Mouse (Mus musculus): Measurements from ENCODE around the gene Ranbp3. TPM values are rescaled to one million over a fixed set of nuclear protein-coding genes. Genes with fewer than 3 reads are reported as not detected.

The Ranbp3 gene
- total RNA-seq, 2 experiments from 2014 or later = 34.3 to 72.8 TPM

DNA sequence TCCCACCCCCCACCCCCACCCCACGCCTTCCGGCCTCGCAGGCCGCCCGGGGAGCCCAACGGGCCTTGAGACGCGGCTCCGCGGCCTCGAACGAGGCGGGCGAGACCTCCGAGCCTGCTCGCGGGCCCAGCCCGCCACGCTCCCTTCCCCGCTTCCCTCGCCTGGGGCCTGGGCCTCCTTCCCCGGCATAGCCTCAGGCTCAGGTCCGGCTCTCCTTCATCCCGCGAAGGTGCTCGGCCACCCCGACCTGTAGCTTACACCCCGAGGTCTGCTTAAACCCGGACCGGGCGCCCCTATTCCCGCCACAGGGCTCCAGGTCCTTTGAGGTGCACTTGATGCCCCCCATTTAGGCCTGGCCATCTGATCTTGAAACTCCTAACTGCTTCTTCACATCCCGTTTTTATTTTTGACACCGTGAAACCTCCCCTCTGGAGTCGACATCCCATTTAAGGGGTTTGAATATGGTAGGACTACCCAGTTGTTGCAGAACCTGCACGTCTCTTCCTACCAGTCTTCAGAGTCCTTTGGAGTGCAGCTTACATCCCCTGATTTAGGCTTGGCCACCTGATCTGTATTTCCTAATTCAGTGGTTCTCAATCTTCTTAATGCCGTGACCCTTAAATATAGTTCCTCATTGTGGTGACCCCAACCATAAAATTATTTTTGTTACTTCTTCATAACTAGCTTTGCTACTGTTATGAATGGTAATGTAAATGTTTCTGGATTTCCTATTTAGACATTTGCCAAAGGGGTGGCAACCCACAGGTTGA, 738 bp downstream of the Ranbp3 start:
- ATAC-seq (replicated peaks; ENCODE audit: poor library complexity) = peak; percentile 10; the same call in 1 of the 2 replicates

DNA sequence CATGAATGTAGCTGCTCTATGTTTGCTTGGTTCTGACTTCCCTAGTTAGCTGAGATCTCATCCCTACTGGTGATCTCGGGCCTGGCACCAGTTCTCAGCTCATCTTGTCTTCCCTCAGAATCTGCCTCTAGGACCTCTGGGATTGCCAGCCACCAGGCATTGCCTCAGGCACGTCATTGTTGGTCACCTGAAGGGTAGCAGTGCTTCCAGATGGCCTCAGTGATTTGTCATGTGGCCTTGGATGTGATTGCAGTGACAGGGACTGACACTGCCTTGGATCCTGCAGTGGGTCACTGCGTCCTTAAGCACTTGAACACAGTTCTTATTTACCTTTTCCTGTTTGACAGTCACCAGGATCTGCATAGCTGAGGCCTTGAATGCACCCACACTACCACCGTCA, 8.7 kb downstream of the Ranbp3 start:
- ATAC-seq (replicated peaks; ENCODE audit: poor library complexity) = no peak

DNA sequence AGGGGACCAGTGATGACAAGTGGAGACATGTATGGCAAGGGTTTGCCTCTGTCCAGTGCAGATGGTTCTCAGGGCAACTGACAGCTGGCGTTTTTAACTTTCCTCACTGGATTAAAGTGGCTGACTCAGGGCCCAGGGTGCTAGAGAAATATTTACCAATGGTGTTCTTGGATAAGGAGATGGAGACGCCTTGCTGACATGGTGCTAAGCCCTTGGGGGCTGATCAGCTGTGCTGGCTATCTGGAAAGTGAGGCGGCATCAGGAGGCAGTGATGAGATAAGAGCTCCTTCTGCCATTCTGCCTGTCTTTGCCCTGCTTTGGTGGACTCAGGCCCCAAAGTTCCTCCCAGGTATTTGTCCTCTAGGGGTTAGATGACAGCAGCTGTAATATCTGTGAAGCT, 9.8 kb downstream of the Ranbp3 start:
- ATAC-seq (replicated peaks; ENCODE audit: poor library complexity) = peak; percentile 26; the same call in 1 of the 2 replicates

DNA sequence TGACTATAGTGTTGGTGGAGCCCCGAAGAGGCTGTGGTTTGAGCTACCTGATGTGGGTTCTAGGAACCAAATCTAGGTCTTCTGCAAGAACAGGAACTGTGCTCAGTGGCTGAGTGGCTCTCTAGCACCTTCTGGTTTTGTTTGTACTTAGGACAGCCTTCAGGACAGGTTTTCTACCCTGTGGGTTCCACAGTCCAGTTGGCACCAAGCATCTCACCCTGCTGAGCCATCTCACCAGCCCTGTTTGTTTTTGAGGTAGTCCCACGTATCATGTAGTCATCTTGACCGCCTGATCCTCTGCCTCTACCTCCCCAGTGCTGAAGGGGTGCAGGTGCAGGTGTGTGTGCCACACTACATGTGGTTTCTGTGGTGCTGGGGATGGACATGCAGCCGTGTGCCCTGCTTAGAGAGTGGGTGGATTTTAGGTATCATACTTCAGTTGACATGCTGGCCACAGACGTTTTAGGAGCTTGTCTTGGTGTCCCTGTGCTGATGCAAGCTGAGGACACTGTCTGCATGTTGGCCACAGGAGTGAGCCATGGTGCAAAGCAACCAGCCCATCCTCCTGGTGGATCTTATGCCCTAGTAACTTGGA, 10.5 kb downstream of the Ranbp3 start:
- no peak for ATAC-seq (replicated peaks; ENCODE audit: poor library complexity)

DNA sequence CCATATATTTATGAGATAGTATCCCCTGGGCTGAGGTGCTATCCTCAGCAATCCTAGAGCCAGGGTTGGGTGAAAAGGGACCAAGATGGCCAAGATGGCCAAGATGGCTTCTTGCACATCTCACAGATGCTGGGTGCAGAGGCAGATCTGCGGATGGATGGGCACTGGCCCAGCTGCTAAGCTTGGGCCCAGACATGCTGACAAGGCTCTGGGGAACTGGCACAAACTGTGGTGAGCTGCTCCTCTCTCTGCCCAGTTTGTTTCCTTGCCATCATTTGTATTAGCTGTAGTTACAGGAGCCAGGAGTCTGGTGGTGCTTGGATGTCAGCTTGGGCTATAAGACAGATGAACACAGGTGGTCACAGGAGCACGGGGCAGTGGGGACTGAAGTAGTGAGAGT, 11.6 kb downstream of the Ranbp3 start:
- no peak for ATAC-seq (replicated peaks; ENCODE audit: poor library complexity)

DNA sequence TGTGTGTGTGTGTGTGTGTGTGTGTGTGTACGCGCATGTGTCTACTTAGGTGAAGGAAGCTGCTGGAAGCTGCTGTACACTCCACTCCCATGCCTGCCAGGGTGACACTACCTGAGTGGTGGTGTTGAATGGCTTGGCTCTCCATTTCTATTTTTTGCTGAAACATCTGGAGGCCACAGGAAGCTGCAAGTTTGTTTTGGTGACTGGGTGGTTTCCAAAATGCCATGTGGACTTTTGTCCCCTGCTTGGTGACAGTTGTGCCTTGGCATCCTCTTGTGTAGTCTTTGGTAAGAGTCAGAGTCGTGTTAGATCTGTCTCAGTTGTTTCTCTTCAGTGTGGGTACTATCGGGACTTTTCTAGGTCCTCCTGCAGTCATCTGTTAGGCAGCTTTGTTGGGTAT, 13.7 kb downstream of the Ranbp3 start:
- no peak for ATAC-seq (replicated peaks; ENCODE audit: poor library complexity)

DNA sequence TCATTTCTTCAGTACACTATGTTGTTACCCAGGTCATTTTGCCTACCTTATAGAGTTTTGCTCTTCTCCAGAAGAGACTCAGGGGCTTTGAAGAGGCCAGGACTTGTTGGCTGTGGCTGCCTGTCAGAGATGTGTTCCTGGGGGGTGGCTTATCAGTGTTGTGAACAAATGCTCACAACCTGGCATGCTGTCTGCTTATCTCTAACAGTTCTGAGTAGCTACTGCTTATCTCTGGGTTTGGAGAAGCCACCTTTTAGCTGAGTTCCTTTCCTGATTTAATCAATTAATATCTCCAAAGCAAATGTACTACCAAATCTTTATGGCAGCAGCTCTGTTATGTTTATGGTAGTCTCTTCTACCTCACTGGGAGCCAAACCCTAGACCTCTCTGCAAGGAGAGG, 15.0 kb downstream of the Ranbp3 start:
- peak; percentile 91 for ATAC-seq (replicated peaks; ENCODE audit: poor library complexity)

DNA sequence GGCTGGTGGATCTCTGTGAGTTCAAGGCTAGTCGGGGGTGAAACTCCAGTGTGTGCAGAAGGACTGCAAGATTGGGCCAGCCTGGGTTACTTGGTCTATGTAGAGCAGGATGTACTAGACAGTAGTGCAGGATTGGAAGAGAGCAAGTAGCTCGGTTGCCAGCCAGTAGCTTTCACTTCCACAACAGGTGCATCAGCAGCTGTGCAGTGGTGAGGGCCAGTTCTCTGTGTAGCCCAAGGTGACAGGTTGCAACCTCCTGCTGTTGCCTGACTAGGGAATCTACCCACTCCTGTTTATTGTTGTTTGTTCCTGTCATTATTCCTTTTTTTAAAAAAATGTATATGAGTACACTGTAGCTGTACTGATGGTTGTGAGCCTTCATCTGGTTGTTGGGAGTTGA, 15.6 kb downstream of the Ranbp3 start:
- ATAC-seq (replicated peaks; ENCODE audit: poor library complexity) = no peak

DNA sequence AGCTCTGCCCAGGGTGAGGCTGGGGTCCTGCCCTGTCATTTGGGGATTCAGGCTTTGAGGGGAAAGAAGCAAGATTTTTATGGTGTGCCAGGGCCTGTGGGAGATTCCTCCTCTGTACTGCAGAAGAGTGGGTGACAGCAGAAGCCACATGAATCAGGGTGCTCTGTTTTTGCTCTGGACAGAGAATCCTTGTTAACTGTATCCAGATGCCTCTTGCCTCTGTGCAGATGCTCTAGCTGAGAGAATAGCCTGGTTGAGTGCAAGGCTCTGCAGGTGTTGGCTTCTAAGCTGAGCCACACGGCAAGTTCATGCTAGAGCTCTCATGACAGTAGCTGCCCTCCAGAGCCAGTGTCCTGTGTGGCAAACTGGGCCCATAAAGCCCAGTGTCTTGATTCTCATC, 20.3 kb downstream of the Ranbp3 start:
- no peak; the same call in 1 of the 2 replicates for ATAC-seq (replicated peaks; ENCODE audit: poor library complexity)

DNA sequence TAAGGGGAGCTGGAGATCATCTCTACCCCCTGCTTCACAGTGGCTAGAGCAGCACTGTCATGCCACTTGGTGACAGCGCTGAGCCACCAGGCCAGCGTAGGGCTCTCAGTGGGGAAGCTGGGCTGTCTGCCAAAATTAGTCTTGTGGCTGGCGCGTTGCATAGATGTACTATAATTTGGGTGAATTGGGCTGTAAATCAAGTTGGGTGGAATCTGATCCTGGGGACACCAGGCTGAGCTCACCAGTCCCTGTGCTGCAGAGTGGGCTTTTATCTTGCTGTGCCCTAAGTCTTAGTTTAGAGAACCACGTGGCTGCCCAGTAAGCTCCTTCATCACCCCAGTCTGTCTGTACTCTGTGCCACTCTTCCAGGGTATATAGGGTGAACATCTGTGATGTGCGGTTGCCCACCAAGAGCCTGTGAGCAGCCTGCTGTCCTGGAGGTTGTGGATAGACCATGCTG, 20.8 kb downstream of the Ranbp3 start:
- ATAC-seq (replicated peaks; ENCODE audit: poor library complexity) = peak; percentile 82

DNA sequence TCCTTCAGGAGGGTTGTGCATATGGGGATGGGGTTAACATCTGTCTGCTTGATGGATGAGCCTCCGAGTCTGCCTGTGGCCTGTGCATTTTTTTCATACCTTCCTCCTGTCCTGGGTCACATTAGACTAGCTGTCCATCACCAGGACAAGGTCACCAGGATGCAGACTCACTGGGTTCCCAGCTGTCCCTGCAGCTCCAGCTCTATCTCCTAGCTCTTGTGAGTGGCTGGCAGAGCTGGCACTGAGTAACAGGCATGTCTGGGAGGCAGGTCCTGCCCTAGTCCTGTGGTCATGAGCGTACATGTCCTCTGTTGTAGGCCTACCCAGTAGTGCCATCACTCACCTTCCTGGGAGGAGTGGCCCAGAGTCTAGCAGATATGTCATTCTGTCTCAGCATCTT, 27.4 kb downstream of the Ranbp3 start:
- ATAC-seq (replicated peaks; ENCODE audit: poor library complexity) = no peak

DNA sequence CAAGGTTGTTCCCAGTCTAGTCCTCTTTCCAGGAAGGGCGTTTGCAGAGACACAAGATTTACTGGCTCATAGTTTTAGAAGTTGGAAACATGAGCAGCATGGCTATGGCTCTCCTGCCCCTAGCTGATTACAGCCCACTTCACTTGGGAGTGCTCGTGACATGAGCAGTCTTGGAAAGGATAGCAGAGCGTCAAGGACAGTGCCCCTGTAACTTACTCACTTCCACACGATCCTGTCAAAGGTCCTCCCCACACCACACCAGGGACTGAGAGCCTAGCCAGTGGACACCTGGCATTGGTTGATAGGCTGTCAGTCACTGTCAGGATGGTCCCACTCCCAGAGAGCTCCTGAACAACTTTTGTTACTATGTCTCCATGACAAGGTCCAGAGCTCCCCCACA, 29.9 kb downstream of the Ranbp3 start:
- no peak for ATAC-seq (replicated peaks; ENCODE audit: poor library complexity)

DNA sequence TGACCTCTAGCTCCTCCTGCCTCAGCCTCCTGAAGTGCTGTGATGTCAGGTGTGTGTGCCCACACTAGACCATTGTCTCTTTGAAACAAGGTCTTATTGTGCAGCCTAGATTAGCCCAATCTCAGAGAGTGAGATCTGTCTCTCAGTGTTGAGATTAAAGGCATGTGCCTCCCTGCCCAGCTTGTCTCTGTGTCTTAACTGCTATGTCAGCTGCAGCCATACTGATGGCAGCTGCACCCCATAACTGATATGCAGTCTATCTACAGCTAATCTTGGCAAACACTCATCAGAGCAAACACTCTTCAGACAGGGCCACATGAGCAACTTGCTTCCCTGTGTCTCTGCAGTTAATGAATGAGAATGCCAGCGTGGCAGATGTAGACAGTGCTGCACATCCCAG, 33.4 kb downstream of the Ranbp3 start:
- peak; percentile 52 for ATAC-seq (replicated peaks; ENCODE audit: poor library complexity)

DNA sequence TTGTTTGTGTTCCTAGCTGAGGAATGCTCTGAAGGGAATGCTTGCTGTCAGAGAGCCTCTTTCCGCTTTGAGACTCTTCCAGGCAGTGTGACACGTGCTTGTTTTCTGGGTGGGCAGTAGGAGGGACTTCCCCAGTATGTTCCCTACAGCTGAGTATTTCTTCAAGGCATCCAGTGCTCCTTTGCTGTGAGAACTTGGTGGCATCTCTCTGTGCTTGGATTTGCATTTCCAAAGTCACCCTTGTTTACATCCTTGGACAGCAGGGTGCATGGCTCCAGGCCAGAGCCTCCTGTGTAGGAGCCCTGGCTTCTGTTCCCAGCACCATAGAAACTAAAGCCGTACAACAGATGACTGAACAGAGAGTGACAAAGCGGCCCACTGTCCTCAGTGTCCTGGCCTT, 35.6 kb downstream of the Ranbp3 start:
- ATAC-seq (replicated peaks; ENCODE audit: poor library complexity) = no peak

DNA sequence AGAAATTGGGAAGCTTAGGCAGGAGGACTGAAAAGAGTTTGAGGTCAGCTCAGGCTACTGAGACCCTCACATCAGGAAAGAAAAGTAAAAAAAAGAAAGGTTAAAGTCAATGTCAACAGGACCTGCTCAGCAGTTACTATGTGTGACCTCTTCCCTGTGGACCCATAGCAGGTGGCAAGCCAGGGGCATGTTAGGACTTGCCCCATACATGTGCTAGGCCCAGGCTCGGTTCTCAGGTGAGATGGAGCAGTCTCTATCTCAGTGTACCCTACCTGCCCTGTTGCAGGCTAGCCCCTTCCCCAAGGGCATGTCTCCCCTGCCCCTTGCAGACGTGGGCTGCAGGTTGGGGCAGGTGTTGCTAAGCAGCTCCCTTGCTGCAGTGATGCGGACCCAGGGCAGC, 36.6 kb downstream of the Ranbp3 start:
- no peak for ATAC-seq (replicated peaks; ENCODE audit: poor library complexity)

DNA sequence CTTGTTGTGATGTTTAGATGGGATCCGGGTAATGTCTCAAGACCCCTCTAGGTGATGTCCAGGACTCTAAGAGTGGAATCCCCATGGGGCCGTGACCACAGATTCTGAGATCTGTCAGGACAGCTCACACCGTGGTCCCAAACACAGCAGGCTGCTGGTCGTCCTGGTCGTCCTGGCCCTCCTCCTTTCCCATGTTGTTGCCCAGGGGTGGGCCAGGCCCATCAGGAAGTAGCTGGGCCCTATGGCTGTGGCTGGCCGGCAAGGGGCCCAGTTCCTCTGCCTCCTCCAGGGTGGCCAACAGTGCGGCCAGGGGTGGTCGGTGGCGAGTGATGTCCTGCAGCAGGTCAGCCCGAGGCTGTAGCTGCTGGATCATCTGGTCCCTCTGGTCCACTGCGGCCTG, 42.3 kb downstream of the Ranbp3 start:
- no peak for ATAC-seq (replicated peaks; ENCODE audit: poor library complexity)

DNA sequence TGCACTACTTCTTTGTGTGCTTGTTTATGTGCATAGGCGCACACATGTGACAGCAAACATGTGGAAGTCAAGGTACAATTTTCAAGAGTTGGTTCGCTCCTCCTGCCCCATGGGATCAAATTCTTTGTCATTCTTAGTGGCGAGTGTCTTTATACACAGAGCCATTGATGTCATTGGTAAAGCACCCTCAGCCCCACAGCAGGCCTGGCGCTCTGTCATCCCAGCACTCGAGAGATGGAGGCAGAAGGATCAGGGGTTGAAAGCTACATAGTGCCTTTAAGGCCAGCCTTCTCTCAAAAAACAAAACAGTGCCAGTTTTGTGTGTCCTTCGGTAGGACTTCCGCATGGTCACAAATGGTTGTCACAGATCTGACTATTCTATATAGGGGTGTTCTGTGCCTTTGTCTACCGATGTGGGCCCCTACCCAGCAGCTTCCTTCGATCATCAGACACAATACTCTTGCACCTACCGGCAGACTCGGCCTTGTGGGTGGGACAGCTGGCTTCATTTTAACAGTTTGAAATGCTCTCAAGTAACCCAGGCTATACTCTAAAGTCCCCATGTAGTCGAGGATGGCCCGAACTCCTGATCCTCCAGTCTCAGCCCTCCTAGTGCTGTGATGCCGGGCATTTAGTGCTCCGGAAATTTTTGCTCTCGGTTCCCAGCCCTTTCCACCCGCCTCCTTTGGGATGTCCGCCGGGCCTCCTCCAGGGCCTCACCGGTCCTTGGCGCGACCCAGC, 43.0 kb downstream of the Ranbp3 start:
- no peak for ATAC-seq (replicated peaks; ENCODE audit: poor library complexity)

DNA sequence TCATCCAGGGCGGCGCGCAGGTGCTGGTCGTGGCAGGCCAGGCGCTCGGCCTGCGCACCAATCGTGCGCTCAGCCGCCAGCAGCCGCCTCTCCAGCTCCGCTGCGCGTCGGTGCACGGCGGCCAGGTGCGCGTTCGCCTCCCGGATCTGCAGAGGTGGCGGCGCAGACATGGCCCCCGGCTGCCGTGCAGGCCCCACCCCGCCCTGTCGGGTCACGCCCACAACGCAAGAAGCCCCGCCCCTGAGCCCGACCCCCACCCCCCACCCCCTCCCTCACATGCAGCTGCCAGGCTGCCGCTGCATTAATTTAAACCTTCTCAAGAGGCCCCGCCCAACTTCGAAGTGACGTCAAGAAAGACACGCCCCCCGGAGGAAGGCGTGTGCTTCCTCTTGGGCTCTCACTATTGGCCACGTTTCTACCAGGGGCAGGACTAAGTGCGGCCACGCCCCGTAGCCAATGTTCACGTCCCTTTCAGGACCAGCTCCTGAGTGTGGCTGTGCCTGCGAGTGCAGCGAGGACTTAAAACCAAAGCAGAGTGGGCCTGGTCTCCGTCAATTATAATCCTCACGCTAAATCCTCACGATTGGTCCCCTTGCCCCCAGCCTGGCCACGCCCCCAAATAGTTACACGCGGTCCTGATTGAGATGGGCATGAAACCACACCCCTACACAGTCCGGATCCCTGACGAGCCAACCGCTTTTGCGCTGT, 43.7 kb downstream of the Ranbp3 start:
- peak; percentile 84 for ATAC-seq (replicated peaks; ENCODE audit: poor library complexity)

DNA sequence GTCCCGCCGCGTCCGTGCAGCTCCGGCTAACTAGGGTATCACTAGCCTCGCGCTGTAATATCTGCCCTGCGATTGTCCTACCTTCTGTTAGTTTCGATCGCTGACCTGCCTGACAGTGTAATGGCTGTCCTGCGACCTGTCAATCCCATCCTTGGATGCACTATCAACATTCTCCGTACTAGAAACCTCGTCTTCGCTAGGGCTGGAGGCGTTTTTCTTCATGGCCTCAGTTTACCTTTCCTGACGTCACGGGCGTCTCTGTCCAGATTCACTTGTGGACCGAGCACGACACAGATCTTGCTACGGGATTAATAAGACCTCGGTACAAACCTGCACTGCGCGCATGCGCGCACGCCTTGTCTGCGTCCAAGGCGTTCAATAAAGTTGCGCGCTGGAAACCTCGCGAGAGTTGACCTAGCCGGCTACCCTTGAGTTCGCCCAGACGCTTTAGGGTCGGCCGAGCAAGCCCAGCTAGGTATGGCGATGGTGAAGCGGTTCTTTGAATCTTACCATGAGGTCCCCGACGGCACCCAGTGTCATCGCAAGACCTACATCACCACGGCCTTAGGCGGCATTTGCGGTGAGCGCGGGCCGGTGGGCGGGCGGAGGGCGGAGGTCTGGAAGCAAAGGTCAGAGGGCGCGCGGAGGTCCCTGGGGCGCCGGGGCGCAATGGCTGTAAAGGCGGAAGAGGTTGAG, 44.4 kb downstream of the Ranbp3 start, which contains the start of the genes Ndufa11 and Vmac:
TSS of gene Ndufa11 (plus strand) at position 405 of the 696 bp plus-strand sequence.
TSS of gene Vmac (minus strand) at position 660 of the 696 bp plus-strand sequence.
- peak; percentile 58 for ATAC-seq (replicated peaks; ENCODE audit: poor library complexity)

DNA sequence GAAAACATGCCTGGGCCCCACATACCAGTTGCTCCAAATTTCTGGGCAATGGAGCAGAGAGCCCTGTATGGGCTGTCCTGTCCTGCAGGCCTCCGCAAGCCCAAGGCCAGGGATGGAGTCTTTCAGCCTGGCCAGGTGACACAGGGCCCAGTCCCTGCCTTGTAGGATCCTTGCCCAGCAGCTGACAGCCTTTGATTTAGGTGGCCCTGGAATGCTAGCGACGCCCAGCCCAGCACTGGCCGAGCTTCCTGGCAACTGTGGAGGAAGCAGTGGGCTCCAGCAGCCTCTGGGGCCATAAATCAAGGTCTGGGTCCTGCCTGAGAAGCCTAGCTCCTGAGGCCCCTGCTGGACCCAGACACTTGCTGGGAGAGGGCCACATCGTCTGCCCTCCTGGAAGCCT, 49.3 kb downstream of the Ranbp3 start:
- no peak for ATAC-seq (replicated peaks; ENCODE audit: poor library complexity)
